Mouse (Mus musculus): ENCODE measurements around the gene Jtb.

Jtb gene

DNA sequence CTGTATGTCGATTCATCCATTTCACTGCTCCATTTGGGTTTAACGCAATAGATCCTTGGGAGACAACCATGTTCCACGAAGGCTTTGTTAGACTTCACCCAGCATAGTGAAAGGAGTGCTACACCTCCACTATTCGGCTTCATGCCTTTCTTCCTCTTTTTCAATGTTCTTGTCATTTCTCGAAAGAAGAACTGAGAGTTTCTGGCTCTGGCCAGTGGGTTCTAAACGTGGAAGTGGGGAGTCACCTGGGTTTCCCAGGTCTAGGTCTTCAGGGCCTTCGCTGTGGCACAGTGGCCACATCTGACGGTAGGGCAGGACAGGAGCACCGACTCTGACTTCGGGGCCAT lies 33.3 kb downstream of the Jtb start:
- no peak for DNase-seq

DNA sequence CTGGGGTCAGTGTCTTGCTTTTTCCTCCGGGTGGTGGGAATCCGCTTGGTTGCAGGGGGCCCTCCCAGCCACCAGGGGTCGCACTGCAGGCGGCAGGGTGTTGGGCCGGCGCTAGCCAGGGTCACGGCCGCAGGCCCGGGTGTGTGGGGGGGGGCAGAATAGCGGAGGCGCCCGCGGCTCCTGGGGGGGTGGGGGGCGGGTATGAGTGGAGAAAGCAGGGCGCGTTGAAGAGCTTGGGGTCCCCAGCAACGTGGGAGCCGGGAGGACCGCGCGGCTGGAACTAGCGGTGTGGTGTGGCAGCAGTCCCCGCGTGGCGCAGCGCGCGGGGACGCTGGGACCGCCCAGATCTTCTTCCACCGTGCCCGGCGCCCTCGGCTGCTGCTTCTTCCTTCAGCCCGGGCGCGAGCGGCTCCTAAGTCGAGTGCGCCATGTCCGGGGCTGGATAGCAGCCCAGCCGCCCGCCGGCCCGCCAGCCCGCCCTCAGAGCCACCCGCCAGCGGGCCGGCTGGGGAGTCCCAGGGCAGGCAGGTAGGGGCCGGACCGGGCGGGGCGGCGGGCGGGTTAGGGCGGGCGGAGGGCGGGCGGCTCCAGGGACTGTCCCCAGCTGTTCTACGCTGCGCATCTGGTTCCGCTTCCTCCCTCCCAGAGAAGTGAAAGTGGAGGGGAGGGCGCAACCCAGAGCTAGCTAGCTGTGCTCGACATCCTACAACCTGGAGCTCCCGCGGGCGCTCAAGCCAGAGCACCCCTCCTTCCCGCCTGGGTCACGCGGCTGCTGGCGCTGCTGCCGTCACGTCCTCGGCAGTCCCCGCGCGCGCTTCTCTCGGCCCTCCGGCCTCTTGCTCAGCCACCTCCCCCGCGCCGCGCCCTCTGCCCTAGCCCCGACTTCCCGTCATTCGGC lies 33.9 kb downstream of the Jtb start, which contains the start of gene Dennd4b:
TSS of gene Dennd4b (plus strand) at position 152 of the 898 bp plus-strand sequence.
- peak; percentile 93 to 95 for DNase-seq

DNA sequence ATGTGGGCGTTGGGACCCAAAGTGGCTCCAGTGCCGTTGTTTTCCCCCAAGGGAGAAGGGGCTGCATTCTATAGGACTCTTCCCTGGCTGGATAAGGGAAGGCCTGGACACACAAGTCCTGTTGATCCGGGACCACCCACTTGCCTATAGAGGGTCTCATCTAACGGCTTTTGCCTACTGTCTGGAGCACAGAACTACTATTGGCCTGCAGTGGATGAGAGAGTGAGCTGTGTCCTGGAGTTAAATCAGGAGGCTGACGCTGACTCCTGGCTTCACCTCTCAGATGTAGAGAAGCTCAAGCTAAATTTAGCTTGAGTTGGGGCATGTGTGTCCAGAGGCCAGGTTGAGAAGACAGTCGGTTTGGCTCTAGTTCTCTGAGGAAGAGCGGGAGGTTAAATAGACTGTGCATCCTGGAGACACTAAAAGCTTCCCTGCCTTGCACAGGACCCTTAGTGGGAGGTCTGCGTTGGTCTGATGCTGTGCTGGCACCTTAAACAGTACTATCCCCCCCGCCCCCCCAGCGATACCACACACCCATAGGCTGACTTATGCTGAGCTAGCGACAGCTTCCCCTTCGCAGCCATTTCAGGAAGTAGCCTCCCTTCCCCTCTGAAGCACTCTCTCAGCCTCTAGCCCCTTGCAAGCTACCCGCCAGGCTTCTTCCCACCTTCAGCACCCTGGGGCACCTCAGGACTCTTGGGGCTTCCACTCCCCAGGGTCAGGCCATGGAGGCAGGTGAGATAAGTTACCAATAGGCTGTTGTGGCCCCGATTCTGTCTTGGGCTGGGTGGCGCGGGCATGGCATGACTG lies 34.7 kb downstream of the Jtb start:
- no peak for DNase-seq

DNA sequence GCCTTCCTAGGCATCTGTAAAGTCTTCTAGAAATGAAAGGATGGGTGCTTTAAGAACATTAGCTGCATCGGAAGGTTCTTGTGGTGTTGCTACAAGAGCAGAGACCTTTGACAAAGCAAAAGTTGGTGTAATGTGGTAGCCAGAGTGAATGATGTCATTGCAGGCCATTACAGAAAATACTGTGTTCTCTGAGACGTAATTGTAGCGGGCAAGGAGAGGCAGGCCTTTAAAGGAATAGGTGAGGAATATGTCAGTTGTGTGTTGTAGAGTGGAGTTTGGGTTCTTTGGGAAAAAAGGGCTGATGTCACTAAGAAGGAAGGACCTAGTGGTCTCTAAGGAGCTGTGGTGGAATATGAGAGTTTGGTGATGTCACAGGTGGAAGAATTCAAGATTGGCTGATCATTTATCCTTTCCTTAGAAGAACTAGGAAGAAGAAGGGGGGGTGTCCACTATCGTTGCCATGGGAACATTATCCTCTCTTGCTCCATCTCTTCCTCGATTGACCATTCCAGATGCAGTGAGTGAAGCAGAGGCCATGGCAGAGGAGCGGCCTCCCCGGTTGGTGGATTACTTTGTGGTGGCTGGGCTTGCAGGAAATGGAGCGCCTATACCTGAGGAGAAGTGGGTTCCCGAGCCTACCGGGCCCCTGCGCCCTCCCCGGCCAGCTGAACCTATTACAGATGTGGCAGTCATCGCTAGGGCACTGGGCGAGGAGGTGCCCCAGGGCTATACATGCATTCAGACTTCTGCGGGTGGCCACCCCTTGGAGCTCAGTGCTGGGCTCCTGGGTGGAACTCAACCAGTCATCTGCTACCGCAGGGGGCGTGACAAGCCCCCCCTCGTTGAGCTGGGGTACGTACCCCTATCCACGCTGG lies 35.7 kb downstream of the Jtb start:
- no peak for DNase-seq

DNA sequence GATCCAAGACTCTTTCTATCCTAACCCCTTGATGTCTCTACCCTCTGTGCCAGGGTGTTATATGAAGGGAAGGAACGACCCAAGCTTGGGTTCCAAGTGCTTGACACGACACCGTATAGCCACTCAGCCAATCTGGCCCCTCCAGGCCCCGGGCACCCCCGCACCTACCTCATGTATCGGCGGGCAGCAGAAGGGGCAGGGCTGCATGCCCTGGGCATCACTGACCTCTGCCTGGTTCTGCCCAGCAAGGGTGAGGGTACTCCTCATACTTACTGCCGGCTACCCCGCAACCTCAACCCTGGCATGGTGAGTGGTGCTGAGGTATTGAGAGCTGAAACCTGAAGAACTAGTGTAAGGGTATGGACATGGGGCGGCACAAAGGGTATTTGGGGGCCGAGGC lies 36.8 kb downstream of the Jtb start:
- no peak for DNase-seq

DNA sequence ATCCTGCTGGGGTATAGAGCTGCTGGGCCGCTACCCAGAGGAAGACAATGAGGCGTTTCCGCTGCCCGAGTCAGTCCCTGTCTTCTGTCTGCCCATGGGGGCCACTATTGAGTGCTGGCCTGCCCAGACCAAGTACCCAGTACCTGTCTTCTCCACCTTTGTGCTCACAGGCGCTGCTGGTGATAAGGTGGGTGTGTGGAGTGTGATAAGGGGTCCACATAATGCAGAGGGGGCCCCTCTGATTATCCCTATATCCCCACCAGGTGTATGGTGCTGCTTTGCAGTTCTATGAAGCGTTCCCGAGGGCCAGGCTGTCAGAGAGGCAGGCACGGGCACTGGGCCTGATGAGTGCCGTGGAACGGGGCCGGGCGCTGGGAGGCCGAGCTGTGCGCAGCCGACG lies 37.6 kb downstream of the Jtb start:
- DNase-seq, result no peak

DNA sequence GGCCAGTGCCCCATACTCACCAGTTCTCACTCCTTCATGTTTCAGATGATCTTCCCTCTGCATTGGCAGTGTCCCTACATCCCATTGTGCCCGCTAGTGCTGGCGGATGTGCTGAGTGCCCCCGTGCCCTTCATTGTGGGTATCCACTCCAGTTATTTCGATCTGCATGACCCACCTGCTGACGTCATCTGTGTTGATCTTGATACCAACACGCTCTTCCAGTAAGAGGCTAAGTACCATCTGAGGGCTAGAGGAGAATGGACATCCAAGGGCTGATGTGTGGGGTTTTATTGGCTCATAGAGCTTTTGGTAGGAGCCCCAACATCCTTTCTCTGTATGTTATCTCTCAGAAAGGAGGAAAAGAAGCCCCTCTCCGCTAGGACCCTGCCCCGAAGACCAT lies 39.4 kb downstream of the Jtb start:
- DNase-seq, result no peak

DNA sequence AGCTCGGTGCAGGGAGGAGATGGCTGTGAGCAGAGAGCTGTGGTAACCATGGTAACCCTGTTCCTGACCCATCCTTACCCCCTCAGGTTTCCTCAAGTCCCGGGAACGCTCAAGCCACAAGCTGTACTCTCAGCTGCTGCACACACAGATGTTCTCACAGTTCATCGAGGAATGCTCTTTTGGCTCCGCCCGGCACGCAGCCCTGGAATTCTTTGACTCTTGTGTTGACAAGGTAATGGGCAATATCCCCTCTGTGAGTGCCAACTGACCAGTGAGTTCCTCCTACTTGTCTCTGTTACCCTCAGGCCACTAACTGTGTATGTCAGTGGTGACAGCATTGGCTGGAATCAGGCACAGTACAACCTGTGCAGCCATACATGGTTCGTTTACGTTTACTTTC lies 40.8 kb downstream of the Jtb start:
- DNase-seq, result no peak

DNA sequence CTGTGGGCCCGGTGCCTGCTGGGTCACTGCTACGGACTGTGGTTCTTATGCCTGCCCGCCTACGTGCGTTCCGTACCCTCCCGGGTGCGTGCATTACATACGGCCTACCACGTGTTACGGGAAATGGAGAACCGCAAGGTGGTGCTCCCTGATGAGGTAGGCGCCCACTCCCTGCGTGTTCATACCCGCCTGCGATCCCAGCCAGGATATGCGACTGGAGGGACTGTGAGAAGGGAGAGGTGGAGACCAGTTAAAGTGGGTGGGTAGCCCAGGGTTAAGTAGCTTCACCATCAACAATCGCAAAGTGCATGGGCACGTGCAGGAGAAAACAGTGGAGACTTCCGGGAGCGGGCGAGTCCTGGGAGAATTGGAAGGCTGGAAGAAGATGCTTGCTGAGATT lies 42.5 kb downstream of the Jtb start:
- no peak for DNase-seq

DNA sequence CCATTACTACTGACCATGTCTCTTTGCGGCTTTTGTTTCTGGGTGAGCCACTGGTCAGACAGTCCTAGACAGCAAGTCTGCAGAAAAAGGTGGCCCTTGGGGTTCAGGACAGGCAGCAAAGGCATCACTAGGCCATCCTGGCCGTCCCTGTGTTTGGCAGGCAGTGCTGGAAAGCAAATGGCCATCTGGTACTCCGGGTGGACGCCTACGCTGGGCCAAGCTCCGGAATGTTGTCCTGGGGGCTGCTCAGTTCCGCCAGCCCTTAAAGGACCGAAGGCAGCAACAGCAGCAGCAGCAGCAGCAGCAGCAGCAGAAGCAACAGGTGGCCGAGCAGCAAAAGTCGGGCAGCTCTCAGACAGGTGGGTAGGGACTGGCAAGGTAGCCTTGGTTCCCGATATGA lies 43.9 kb downstream of the Jtb start:
- no peak for DNase-seq

DNA sequence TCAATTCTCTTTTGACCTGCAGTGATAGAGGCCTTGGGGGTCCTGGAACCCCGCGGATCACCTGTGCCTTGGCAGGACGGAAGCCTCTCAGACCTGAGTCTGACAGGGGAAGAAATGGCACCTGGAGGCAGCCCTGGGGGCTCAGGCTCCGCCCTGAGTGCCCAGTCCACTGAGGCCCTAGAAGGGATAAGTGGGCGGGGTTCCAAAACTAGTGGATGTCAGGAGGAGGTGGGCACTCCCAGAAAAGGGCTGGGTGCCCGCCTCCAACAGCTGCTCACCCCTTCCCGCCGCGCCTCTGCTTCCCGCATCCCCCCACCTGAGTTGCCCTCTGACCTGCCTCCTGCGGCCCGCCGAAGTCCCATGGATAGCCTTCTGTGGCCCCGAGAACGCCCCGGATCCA lies 45.5 kb downstream of the Jtb start:
- DNase-seq, result no peak

DNA sequence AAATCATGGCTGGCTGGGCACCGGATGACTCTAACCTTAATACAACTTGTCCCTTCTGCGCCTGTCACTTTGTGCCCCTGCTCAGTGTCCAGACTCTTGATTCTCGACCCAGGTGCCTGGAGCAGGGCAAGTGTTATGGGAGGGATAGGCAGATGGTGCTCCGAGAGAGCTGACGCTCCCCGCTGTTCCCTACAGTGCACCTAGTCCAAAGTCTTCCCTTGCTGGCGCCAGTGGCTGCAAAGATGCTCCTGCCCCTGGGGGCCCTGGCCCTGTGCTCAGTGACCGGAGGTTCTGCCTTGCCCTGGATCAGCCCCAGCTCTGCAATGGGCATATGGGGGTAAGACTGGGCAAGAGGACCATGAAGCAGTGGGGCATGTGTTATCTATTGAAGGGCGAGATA lies 46.4 kb downstream of the Jtb start:
- DNase-seq, result no peak

DNA sequence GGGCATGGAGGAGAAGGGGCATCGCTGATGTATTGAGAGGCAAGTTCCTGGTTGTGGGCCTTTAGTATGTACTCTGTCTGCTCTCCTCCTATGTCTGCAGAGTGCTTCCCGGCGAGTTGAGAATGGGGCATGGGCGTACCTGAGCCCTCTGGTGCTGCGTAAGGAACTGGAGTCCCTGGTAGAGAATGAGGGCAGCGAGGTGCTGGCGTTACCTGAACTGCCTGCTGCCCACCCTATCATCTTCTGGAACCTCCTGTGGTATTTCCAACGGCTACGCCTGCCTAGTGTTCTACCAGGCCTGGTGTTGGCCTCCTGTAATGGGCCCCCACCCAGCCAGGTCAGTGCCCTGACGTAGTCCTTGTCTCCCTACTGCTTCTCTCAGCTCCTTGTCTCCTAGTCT lies 46.8 kb downstream of the Jtb start:
- DNase-seq, result no peak

DNA sequence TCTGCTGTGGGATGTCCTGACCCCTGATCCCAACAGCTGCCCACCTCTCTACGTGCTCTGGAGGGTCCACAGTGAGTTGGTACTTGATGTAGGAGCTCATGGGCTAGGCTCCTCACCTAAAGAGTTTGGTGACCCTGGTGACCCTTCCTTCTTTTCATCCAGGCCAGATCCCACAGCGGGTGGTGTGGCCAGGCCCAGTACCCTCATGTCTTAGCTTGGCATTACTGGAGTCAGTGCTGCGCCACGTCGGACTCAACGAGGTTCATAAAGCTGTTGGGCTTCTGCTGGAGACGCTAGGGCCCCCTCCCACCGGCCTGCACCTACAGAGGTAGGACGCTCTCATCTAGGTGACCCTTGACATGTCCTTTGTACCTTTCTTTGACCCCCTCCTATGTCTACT lies 47.8 kb downstream of the Jtb start:
- DNase-seq, result no peak

DNA sequence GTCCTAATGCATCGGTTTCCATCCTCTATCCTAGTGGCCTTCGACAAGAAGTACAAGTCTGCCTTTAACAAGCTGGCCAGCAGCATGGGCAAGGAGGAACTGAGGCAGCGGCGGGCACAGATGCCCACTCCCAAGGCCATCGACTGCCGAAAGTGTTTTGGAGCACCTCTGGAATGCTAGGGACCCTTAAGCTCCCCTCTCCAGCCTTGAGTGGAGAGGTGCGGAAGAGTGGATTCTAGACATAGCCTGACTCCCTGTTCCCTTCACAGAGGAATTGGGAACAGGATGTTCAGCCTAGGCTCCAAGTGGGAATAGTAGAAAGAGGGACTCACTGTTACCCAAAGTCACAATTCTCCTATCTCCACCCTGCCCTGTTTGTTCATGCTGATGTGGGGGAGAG lies 48.3 kb downstream of the Jtb start:
- DNase-seq, result no peak

DNA sequence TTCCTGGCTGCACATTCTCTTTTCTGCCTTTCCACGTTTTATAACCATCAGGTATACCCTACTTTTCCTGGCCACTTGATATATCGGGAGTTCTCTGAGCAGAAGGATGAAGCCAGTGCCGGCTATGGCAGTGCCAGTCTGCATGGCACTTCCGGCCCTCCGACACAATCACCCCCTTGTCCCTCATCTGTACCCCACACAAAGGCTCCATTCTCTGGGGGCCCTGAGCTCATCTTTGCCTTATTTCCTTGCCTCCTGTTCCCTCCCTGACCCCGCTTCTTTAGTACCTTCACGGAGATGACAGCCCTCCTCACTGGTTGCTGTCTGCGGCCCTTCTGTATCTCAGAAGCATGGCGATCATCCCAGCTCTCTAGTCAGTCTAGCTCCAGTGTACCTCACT lies 49.3 kb downstream of the Jtb start:
- DNase-seq, result no peak

DNA sequence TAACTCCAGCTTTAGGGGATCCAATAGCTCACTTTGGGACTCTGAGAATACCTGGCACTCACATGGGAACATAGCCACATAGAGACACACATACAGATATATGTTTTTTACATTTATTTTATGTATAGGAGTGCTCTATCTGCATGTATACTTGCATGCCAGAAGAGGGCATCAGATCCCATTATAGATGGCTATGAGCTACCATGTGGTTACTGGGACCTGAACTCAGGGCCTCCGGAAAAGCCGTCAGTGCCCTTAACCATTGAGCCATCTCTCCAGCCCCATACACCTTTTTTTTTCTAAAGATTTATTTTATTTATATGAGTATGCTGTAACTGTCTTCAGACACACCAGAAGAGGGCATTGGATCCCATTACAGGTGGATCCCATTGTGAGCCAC lies 52.8 kb downstream of the Jtb start:
- no peak for DNase-seq
